Mouse (Mus musculus): Measurements from ENCODE around the gene Slc28a3. TPM values are rescaled to one million over a fixed set of nuclear protein-coding genes. Genes with fewer than 3 reads are reported as not detected.

Slc28a3 gene
- polyA plus RNA-seq, 1 experiment from 2014 or later: 2.3 TPM

- H3K36me3 ChIP-seq (ENCODE audit: control insufficient read depth, insufficient read depth, low read length): no peaks in the 10 kb centered on the region
- no peak overlapping the region for H3K4me3 ChIP-seq (replicated peaks; ENCODE audit: low read length)
- H3K27ac ChIP-seq (ENCODE audit: low read length): no peak overlapping the region
- ATAC-seq (ENCODE audit: insufficient read depth, low FRiP score): no peak
- 86% methylated on average over 2 of the region's 2 CpGs for WGBS
- no peaks in the 10 kb centered on the region for H3K9me3 ChIP-seq (replicated peaks; ENCODE audit: control insufficient read depth, low read length)
- no peak overlapping the region for H3K4me2 ChIP-seq (ENCODE audit: low read depth, low read length)
- H3K4me1 ChIP-seq (ENCODE audit: control insufficient read depth, insufficient read depth, low read length): no peaks in the 10 kb centered on the region
- H3K27me3 ChIP-seq (ENCODE audit: control insufficient read depth, insufficient read depth, low read length): no peaks in the 10 kb centered on the region
- no peak overlapping the region for H3K9ac ChIP-seq (ENCODE audit: low read length)
Measured at GRCm38 (mm10) chr13:58503610-58504009, 107.1 kb downstream of the Slc28a3 start.

- H3K27ac ChIP-seq (ENCODE audit: low read length): no peak overlapping the region
- no peaks in the 10 kb centered on the region for H3K27me3 ChIP-seq (ENCODE audit: control insufficient read depth, insufficient read depth, low read length)
- H3K4me2 ChIP-seq (ENCODE audit: low read depth, low read length): no peak overlapping the region
- WGBS: 68% methylated on average over 12 of the region's 12 CpGs
- no peak overlapping the region for H3K4me3 ChIP-seq (replicated peaks; ENCODE audit: low read length)
- H3K36me3 ChIP-seq (ENCODE audit: control insufficient read depth, insufficient read depth, low read length): no peaks in the 10 kb centered on the region
- no peaks in the 10 kb centered on the region for H3K4me1 ChIP-seq (ENCODE audit: control insufficient read depth, insufficient read depth, low read length)
- no peak for ATAC-seq (ENCODE audit: insufficient read depth, low FRiP score)
- H3K9ac ChIP-seq (ENCODE audit: low read length): no peak overlapping the region
- no peaks in the 10 kb centered on the region for H3K9me3 ChIP-seq (replicated peaks; ENCODE audit: control insufficient read depth, low read length)
Measured at GRCm38 (mm10) chr13:58497809-58498208, 112.9 kb downstream of the Slc28a3 start.

Other genes starting within 250 kb of the Slc28a3 start
- gene 2210016F16Rik, start 225.7 kb downstream of the Slc28a3 start, polyA plus RNA-seq (2015; fragmentation: Nextera tagmentation; extraction: Ambion mirVana): 29.5 and 31.4 TPM in 2 replicates
- 22.2 and 25.1 TPM in 2 replicates for gene Rmi1, start 208.6 kb downstream of the Slc28a3 start, polyA plus RNA-seq (2015; fragmentation: Nextera tagmentation; extraction: Ambion mirVana)
- gene Hnrnpk, start 207.5 kb downstream of the Slc28a3 start, polyA plus RNA-seq (2015; fragmentation: Nextera tagmentation; extraction: Ambion mirVana): 1,360 and 1,372 TPM in 2 replicates
- gene Ntrk2, start 195.7 kb upstream of the Slc28a3 start, polyA plus RNA-seq (2015; fragmentation: Nextera tagmentation; extraction: Ambion mirVana): 6.3 and 8.0 TPM in 2 replicates